Mouse (Mus musculus): Measurements from ENCODE around the gene Abcc4.

DNA sequence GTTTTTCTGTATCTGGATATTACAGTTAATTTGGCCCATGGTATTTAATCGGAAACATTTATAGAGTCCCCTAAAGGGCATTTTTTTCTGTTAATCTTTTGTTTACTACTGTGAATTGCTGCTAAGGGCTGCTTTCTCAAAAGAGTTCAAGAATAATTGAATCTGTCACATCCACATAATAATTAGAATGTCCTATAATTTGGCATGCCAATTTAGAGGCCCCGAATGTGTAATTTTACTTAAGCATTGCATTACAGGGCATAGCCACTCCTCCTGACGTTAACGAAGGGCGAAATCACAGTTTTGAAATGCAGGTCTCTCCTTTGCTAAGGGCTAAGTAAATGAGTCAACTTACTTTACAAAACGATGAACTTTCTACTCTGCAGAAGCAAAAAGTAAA lies 214.3 kb downstream of the Abcc4 start:
- TF ChIP-seq CTCF (IDR thresholded peaks at IDR 0.05; ENCODE audit: borderline replicate concordance, insufficient read depth, low read depth, low read length) (no peak), POLR2A (IDR thresholded peaks at IDR 0.05; ENCODE audit: borderline replicate concordance, insufficient read depth, low read length) (no peak)

Measured in cerebellum, adult 2 months (tissue).